Mouse (Mus musculus) fibroblast of lung, adult 2 months (primary cell): ENCODE results near the gene Grm6.

Experiments used
- DNase-seq: peaks from one replicate; pipeline ENCODE4 v3.0.0-alpha.2; 2011; ENCODE audit warnings: low read depth

Gene Grm6

DNA sequence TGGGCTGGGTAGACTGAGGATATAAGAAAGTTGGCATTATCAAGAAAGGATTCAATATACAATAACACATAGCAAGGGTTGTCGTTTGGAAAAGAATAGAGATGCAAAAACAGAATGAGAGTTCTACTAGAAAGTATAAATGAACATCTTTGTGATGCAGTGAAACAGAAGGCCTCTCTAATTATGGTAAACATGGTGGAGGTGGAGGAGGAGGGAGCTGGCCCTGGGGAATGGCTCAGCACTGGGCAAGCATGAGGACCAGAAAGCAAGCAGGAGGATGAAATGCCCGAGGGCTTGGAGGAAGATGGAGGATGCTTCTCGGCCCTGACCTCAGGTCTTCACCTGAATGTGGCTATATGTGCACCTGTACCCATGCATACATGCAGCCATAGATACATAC, 64.0 kb downstream of the Grm6 start:
- DNase-seq: no peak
